Mouse (Mus musculus) megakaryocyte, adult 5-6 weeks (primary cell): ENCODE results near the gene 9930111J21Rik1. TPM values are rescaled to one million over a fixed set of nuclear protein-coding genes. Genes with fewer than 3 reads are reported as not detected.
"Not testable (repeated sequence)": the region's sequence is repeated elsewhere in the genome, so short reads cannot be mapped to it uniquely, and the experiment has no call there.

Experiments used
- ATAC-seq: 2 replicates; pipeline ENCODE4 v1.8.0; 2016; ENCODE audit warnings: mild to moderate bottlenecking, inconsistent platforms; ENCODE audit not compliant: poor library complexity, severe bottlenecking
- total RNA-seq, 2 experiments: library from RNA; stranded (forward) in 1 of 2; stranded (reverse) in 1 of 2; fragments of 153-499, 151-499 nt in 1 of 2; fragments of 221-1000, 200-1000 nt in 1 of 2; gene quantifications; 2 replicates each; pipeline versions ENCODE4 v1.2.3 to v1.2.4; 2015 to 2017

9930111J21Rik1 gene
- 81.9 and 87.8 TPM in 2 replicates for total RNA-seq (2015)
- 57.0 and 58.4 TPM in 2 replicates for total RNA-seq (2017)

GRCm38 (mm10) chr11:48979251-48979650 is at the start of gene 9930111J21Rik1:
TSS of gene 9930111J21Rik1 (minus strand) at chr11:48979398.
- peak; percentile 74 for ATAC-seq

GRCm38 (mm10) chr11:49012074-49012473 is 32.9 kb upstream of the 9930111J21Rik1 start:
- ATAC-seq: not testable (repeated sequence)

- ATAC-seq: not testable (repeated sequence)
These were observed 27.6 kb upstream of the 9930111J21Rik1 start for GRCm38 (mm10) chr11:49006785-49007184.

GRCm38 (mm10) chr11:49006317-49006716 is 27.1 kb upstream of the 9930111J21Rik1 start:
- ATAC-seq: not testable (repeated sequence)

- not testable (repeated sequence) for ATAC-seq
These were observed 21.2 kb upstream of the 9930111J21Rik1 start for GRCm38 (mm10) chr11:49000411-49000810.

- ATAC-seq: peak; percentile 73
These were observed 14.8 kb upstream of the 9930111J21Rik1 start, which contains the start of gene Tgtp1 for GRCm38 (mm10) chr11:48994018-48994417. TSS of gene Tgtp1 (minus strand) at chr11:48994172.

GRCm38 (mm10) chr11:48993296-48993695 is 14.1 kb upstream of the 9930111J21Rik1 start:
- not testable (repeated sequence) for ATAC-seq

- ATAC-seq: not testable (repeated sequence)
These were observed 12.7 kb upstream of the 9930111J21Rik1 start, which contains the start of gene Gm12185 for GRCm38 (mm10) chr11:48991740-48992520. TSS of gene Gm12185 (minus strand) at chr11:48992226.

- ATAC-seq: not testable (repeated sequence)
These were observed 10.8 kb upstream of the 9930111J21Rik1 start for GRCm38 (mm10) chr11:48989981-48990380.

GRCm38 (mm10) chr11:48988219-48988618 is 9.0 kb upstream of the 9930111J21Rik1 start:
- peak; percentile 89 for ATAC-seq

GRCm38 (mm10) chr11:48982848-48983247 is 3.6 kb upstream of the 9930111J21Rik1 start:
- ATAC-seq: not testable (repeated sequence)

- peak; percentile 48 for ATAC-seq
These were observed 854 bp upstream of the 9930111J21Rik1 start for GRCm38 (mm10) chr11:48980052-48980451.

GRCm38 (mm10) chr11:48978240-48978939 is 808 bp downstream of the 9930111J21Rik1 start, which contains the start of gene Olfr56:
TSS of gene Olfr56 (plus strand) at chr11:48978889.
- ATAC-seq: peak; percentile 75

- ATAC-seq: not testable (repeated sequence)
These were observed 4.5 kb downstream of the 9930111J21Rik1 start for GRCm38 (mm10) chr11:48974686-48975085.

- not testable (repeated sequence) for ATAC-seq
These were observed 33.1 kb downstream of the 9930111J21Rik1 start, which contains the start of gene Psme2b for GRCm38 (mm10) chr11:48946090-48946489. TSS of gene Psme2b (minus strand) at chr11:48946190.

- ATAC-seq: not testable (repeated sequence)
These were observed 39.9 kb downstream of the 9930111J21Rik1 start for GRCm38 (mm10) chr11:48939286-48939685.

- not testable (repeated sequence) for ATAC-seq
These were observed 43.9 kb downstream of the 9930111J21Rik1 start for GRCm38 (mm10) chr11:48935291-48935690.

- ATAC-seq: not testable (repeated sequence)
These were observed 45.3 kb downstream of the 9930111J21Rik1 start for GRCm38 (mm10) chr11:48933923-48934322.

- peak; percentile 49; the same call in 1 of the 2 replicates for ATAC-seq
These were observed 45.8 kb downstream of the 9930111J21Rik1 start for GRCm38 (mm10) chr11:48933422-48933821.

- ATAC-seq: not testable (repeated sequence)
These were observed 51.1 kb downstream of the 9930111J21Rik1 start for GRCm38 (mm10) chr11:48928068-48928467.

- not testable (repeated sequence) for ATAC-seq
These were observed 52.8 kb downstream of the 9930111J21Rik1 start for GRCm38 (mm10) chr11:48926437-48926836.
